Mouse (Mus musculus): Measurements from ENCODE around the gene Fry.

DNA sequence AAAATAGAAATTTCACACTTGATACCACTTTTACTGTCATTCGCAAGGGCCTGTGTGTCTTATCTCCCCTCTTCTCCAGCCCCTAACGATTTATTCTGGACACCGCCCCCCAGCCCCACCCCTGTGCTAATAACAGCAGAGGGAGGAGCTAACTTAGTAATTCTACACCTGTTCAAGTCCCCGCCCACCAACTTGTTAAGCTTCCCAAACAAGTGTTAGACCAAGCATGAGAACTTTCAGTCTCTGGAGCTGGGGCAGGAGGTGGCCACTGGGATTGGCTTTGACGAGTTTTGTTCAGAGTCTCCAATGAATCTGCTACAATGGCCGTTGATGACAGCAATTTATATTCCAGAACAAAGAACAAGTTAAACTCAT, 77.8 kb downstream of the Fry start:
- TF ChIP-seq CTCF (IDR thresholded peaks at IDR 0.05; ENCODE audit: extremely low read depth, insufficient read depth, low read length), result no peak
- TF ChIP-seq POLR2A (IDR thresholded peaks at IDR 0.05; ENCODE audit: extremely low read depth, insufficient read depth, low read length), result no peak
